Mouse (Mus musculus) E14TG2a.4 (cell line): ENCODE measurements around the gene Fndc3a.

Experiments used
- CTCF ChIP-seq: conservative IDR thresholded peaks from 2 replicates; pipeline ENCODE4 v1.5.1; 2014; ENCODE audit warnings: low read length
- NANOG ChIP-seq: IDR thresholded peaks from 2 replicates; pipeline ENCODE4 v1.6.1; 2014; ENCODE audit warnings: borderline replicate concordance, low read length, mixed read lengths

GRCm38 (mm10) chr14:72689525-72689924 lies 20.3 kb downstream of the Fndc3a start:
- TF ChIP-seq CTCF (no peak), NANOG (no peak)
